Mouse (Mus musculus): ENCODE measurements at regions not wholly inside any gene's neighbourhood (a gene's known extent, or its start where the extent isn't known, plus 50 kb on each side); places are given as distances from the start of the nearest gene placed in this dataset.

DNA sequence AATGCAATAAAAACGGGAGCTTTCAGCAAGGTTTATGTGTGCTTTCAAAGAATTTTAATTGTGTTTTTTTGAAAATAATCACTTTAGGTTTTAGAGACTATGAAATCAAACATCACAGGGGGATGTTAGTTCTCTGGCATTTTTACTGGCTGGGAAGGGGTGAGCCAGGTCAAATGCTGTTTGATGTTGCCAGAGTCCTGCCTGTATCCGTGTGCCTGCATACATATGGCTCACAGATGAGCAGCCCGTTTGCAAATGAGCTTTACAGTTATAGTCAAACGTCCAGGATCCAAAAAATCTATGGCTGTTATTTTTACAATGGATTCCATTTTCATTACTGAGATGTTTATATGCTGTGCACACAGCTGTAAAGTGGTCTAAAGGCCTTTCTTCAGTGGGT, 354.7 kb downstream of the Ice1 start:
- no peak for DNase-seq (ENCODE audit: low read depth, low spot score)

DNA sequence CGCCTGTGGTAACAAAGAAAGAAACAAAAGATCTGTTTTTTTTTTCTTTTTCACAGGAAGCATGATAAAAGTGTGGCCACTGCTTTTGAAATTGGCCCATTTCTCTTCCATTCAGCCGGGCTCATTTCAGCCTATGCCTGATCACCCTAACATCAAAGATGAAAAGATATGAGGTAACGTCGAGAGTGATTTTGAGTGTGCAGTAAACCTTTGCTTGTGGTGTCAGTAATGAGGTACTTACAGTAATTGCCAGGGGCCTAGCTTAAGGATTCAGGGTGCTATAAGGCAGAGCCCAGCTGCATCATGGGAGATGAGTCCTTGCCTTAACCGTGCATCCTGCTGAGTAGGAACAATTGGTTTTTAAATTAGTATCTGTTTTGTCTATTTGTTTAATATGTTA, 354.2 kb downstream of the Ice1 start:
- DNase-seq (ENCODE audit: low read depth, low spot score): no peak

DNA sequence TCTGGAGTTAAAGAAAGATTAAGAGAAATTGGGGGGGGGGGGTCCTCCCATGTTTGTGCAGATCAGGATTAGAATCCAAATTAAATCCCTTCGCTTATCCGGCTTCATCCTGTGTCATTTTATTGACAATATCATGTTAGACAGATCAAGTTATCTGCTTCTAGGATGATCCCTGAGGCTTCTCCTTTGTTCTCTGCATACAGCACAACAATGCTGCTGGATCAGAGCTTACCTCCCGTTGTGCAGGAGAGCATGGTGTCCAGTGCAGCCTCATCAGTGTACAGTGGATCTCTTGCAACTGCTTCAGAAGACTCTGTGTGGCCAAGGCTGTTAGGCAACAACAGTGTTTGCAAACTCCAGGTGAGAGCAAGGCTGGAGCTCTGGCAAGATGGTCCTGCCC, 344.7 kb downstream of the Ice1 start:
- DNase-seq (ENCODE audit: low read depth, low spot score): peak; percentile 3

DNA sequence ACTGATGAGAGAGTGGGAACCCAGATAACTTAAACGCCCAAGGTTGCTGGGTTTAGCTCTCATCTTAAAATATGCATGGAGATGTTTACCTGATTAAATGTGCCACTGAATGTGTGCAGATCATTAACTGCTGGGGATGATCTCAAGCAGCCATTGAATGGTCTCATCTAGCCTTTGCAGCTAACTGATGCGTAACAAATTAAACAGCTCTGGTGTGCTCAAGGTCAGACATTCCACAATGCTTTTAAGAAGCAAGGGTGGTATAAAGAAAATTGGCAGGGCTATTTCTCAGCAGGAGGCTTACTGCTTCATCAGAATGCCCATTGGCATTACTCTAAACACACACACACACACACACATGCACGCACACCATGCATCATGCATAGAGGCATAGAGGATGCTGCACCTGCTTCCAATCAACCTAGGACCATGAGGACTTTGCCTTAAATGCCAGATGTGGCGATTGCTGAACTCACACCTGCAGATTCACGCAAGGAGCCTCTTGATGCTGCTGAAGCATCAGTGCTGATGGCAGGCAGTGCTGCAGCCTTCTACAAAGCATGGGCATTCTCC, 333.4 kb downstream of the Ice1 start:
- DNase-seq (ENCODE audit: low read depth, low spot score): no peak

DNA sequence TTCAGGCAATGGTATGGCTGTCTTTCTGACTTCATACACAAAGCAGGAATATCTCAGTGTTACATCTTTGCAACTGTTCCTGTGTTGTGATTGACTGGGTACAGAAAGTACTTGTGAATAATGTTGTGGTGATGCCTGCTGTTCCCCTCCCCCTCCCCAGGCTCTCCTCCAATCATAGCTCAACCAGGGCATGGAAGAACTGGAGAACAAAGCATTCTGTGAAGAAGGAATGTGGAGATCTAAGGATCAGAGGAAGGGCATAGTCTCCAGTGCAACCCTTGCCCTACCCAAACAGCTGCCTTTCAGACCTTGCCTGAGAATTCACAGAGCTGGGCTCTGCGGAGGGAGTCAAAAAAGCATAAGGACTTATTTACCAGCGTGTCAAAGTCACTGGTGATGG, 326.9 kb downstream of the Ice1 start:
- DNase-seq (ENCODE audit: low read depth, low spot score): peak; percentile 4

DNA sequence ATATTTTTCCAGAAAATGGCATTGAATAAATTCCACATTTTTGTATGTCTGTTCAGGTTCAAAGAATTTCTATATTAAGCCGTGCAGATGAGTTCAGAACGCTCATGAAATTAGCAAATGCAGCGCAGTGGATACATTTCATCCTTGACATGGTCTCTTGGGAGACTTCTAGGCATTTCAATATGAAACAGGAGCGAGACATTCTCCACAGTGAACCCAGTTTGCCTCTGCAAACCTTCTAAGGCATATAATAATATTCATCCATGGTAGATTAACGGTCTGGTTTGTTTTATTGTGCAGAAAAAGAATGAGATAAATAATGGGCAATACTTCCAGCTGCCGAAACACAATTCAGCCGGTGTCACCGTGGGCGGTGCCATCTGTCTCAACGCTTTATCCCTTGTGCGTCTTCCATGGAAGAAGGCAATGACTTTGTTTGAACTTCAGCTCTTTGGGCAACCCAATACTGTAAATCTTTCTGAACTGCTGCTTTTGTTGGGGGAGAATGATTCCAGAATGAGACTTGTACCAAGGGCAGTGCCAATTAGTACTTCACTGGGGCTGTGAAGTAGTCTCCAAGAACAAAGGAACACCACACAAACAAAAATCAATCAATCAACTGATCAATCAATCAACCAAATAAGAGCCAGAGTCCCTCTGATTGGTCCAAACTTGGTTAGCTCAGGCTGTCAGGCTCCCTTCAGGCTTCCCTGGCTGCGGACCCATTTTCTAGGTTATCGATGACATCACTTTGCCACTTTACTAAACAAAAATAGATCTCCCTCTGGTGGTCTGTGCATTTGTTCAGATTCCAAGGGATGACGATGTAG, 326.0 kb downstream of the Ice1 start:
- DNase-seq (ENCODE audit: low read depth, low spot score): no peak

DNA sequence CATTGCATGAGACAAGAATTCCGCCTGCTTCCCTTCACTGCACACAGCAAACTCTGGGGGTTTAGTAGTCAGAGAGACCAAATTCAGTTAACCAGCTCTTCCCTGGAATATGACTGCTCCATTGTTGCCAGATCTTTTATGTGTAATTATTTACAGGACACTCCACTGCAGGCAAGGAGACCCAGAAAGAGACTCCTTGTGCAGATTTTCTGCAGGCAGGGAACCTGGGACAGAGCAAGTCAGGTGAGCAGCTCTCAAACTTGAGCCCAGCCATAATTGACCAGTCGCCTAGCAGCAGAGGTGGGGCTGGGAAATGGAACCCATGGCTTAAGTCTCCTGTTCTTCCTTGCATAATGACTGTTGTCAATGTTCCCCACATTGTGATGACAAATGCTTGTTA, 324.2 kb downstream of the Ice1 start:
- no peak for DNase-seq (ENCODE audit: low read depth, low spot score)

DNA sequence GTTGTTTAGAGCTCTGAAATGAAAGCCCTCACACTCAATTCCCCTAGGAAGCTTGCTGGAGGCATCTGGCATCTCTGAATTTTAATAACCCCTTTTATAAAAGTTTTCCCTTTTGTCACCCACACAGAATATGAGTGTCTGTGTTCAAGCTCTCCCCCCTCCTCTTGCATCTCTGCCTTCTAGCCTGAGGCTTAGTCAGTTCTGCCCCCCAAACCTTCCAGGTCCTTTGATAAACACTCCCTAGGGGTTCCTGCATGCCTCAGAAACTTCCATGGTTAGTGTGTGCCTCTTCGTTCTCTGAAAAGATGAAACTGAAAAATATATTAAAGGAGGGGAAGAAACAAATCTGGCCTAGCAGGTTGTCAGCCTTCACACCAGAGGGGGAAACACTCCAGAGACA, 313.9 kb downstream of the Ice1 start:
- DNase-seq (ENCODE audit: low read depth, low spot score): no peak

DNA sequence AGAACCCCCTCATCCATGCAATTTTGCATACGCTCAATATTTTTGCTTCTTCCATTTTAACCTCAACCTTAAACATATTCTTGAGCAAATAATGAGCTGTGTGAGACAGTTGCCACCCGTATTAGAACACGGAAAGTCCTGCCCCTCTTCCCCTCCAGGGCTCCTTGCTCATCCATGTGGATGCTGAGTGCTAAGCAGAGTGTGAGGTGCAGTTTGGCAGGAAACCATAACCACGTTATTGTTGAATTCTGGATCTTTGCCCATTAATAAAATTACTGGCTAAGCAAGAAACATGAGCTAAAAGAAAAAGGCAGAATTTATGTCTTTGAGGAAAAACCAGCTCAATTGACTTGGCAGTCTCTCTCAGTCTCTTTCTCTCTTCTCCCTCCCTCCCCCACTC, 301.4 kb downstream of the Ice1 start:
- DNase-seq (ENCODE audit: low read depth, low spot score): no peak

DNA sequence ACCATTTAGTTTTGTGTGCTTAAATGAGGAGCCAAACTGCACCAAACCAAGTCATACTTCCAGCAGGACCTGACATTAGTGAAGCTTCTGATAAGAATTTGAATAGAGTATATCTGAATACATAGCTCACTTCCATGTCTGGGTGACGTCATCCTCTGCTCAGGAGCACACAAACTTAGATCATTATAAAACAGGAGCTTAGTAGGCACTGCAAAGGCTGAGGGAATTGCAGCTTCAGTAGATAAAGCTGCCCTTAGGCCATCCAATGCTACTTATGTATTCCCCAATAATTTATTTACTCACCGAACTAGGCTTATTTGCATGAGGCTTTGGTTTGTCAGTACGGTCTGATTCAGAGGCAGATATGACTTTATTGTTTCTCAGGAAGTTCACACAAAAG, 297.0 kb downstream of the Ice1 start:
- DNase-seq (ENCODE audit: low read depth, low spot score): no peak

DNA sequence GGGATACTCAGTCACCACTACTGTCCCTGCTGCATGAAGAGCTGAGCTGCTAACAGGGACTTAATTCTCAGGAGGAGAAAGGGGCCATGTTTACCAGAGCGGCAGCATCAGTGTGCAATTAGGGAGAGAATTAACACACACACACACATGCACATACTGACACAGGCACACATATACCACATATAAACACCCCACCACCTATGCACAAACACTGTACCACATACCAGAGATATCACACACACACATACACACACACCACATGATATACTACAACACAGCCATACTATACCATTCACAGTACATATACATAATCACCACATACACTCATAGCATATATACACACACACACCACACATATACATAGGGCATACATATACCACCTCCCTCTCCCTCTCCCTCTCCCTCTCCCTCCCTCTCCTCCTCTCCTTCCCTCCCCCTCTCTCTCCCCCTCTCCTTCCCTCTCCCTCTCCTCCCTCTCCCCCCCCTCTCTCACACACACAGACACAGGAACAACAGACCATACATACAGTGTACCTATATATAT, 294.2 kb downstream of the Ice1 start:
- DNase-seq (ENCODE audit: low read depth, low spot score): no peak

DNA sequence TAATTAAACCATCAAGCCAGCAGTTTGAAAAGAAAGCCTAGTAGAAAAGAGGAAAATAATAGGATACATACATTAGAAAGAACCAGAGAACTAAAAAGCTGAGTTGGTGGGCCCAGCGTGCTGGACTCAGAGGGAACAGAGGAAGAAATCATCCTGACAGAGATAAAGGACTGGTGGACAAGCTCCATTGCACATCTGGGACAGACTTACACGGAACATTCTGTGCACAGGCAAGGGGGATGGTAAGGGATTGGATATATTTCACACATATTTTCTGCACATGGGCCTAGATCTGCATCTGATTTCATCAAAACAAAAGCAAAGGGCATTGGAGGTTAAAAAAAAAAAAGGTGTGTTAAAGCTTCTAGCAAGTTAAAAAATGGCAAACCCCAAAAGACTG, 293.5 kb downstream of the Ice1 start:
- DNase-seq (ENCODE audit: low read depth, low spot score): no peak

DNA sequence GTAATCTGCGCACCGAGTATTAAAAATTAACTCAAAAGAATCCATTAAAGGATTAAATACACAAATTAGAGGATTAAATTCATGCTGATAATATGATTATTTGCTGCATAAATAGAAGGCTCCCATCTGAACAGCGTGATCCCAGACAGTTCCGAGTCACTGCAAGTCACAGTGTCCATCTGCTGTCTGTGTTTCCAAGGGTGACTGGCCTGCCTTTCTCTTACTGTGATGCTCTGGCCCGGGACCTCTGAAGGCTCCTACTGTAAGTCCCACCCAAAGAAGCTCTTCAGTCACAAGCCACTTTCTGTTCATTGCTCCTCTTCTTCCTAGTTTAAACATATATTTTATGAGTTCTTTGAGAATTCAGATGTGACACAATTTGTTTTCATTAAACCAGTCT, 293.1 kb downstream of the Ice1 start:
- DNase-seq (ENCODE audit: low read depth, low spot score): no peak

DNA sequence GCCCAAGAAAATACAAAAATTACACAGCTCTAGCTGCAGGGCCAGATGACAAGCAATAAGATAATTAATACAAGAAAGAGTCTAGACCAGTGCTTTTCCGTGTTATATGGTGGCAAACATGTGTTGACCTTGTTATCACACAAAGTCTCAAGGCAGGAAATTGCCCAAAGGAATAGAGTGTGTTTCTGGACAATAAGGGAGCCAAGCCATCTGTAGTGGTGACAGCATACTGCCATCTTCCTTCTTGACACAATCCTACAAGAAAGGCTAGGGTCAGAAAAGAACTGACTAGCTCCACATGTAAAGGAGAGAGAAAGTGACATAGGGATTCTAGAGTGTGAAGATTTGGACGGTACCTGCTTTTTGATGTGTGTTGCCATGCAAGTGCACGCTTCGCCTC, 289.0 kb downstream of the Ice1 start:
- no peak for DNase-seq (ENCODE audit: low read depth, low spot score)

DNA sequence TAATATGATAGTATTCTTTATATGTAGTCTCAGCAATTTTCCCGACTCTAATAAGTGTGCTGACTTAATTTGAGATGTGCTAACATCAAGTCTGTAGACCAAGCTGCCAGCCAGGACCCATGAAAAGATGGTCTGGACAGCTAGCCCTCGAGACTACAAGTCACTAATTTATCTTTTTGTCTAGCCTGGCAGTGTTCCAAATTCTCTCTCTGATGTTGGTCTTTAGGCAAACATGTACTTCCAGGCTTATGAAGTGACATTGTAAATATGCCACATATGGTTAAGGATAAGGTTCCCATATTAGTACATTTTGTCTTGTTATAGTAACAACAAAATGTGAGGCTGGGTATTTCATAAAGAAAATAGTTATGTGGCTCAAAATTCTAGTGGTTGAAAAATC, 288.5 kb downstream of the Ice1 start:
- no peak for DNase-seq (ENCODE audit: low read depth, low spot score)

DNA sequence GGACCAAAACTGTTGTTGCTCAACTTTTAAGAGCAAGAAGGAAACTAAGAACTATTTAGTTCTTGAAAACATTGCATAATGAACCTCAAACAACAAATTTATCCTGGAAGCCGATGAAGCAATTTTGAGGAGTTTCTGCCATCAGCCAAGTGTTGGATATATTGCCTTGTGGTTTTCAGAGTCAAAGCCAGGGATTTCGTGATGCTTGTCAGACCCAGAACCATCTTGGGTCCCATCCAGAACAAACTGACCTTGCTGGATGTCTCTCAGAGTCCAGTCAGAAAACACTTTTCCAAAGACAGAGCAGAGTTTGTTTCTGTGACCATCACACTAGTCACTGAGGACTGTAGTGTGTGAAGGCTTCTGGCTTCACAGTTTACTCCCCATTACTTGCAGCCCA, 267.8 kb downstream of the Ice1 start:
- no peak for DNase-seq (ENCODE audit: low read depth, low spot score)

DNA sequence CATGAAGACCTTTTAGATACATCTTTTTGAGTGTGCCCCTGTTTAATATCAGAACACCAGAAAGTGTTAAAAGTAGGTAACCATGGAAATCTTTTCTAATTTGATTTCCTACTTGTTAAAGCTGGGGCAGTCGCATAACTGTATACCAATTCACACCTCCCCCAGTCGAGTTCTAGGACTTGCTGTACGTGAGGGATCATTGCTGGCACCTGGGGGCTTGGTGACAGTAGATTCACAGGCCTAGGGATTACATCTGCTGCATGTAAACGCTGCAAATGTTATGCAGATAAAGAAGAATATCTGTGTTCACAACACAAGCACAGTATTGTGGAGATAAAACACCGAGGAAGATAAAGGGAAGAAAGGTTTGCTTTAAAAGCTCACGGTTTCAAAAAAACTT, 256.7 kb downstream of the Ice1 start:
- no peak for DNase-seq (ENCODE audit: low read depth, low spot score)

DNA sequence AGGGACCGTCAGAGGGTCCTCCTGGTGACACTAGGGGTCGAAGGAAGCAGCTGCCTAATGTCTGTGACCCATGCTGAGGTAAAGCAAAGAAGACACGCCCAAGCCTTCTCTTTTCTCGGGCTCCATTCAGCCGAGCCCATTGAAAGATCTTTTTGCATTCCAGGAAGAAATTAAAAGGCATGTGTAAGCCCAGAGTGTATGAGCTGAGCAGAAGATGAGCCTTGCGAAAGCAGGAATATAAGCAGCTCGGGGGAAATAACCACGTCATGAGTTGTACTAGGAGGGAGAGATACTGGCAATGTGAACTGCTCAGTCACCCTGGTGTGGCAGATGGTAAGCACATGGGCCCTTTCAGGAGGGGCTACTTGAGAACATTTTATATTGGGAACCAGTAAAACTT, 252.1 kb downstream of the Ice1 start:
- no peak for DNase-seq (ENCODE audit: low read depth, low spot score)

DNA sequence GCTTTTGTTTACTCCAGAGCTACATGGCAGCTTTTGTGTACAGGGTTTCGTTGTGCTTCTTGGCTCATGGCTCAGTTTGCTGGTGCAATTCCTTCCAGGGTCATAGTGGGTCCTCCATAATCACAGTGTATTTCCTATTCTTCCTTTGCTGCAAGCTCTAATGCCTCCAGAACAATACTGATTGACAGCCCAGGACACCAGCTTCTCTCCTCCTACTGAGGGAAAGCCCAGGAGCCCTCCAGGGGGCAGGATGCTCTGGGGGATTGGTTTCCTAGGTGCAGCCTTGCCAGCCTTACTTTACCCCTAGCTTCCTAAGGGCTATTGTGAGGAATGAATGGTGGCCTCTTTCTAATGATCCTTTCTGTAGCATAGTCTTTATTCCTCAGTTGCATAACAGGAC, 224.6 kb downstream of the Ice1 start:
- no peak for DNase-seq (ENCODE audit: low read depth, low spot score)

DNA sequence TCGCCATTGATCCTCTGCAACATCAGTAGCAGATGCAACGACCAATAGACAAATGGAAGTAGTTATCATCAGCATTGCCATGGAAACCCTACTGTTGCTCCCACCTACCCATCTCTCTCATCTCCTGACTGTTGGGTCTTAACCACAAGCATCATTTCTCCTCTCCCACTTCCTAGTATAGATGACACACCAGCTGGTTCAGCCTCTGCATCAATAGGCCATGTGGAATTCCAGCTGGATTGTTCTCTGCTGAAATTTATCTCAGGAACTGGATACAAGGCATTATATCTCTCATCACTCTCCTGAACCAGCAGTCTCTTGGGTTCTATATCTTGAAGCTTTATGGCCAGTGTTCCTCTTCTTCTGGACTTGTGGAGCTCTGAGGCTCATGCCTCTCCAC, 219.3 kb downstream of the Ice1 start:
- no peak for DNase-seq (ENCODE audit: low read depth, low spot score)

DNA sequence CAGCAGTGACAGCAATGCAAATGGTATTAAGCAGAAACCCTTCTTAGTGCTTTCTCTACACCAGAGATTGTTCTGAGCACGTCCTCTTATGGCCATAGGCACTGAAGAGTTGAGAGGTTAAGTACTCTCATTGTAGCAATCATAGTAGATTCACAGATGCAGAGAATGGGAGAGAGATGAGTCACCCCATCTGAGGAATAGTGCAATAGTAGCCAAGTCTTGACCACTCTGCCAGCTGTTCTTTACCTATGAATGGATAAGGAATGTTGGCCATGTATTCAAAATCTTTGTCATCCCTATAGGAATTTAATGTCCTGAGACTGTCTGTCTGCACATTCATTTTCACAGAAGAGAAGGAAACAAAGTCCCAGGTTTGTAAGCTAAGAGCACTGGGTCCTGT, 198.0 kb downstream of the Ice1 start:
- DNase-seq (ENCODE audit: low read depth, low spot score): no peak

DNA sequence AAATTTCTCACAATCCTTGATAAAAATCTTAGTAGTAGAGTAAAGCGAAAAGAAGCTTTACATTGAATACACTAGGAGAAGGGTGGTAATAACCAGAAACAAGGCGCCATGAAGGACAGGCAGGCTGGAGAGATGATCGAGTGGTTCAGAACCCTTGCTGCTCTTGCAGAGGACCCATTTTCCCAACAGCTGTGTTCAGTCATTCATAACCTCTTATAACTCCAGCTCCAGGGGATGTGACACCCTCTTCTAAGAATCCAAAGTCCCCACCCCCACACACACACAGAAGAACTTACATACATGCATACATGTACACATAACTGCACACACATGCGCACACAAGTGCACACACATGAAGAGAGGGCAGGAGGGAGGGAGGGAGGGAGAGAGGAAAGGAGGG, 190.5 kb downstream of the Ice1 start:
- DNase-seq (ENCODE audit: low read depth, low spot score): no peak

DNA sequence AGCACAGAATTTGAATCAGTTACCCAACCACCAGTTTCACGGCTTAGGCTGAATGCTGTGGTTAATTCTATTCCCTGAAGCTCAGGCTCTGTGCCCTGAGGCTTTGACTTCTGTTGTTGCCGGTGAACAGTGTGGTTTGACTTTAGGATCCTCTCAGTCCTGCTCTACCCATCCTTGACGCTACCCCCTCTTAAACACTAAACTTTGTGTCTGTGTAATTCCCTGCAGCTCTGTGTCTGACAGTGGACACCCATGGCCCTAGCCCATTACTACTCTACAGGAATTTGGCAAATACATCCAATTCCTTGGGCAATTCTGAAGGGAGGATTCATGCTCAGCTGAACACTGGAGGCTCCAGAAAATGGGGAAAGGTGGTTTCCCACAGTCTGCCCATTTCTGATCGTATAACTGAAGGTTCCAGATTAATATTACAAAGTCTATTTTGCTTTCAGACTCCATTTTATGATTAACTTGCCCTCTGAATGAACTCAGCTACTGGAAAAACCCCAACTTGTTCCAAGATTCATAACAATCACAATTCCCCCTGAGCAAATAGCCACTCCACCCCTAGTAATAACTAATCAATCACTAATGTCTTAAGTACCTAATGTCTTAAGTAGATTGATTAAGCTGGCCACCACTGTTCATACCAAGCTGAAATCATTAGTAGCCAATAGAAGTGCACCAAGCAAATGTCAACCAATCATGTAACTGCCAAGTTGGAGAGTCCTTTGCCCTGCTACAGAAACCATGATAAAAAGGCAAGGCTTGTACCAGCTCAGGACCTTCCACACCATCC, 182.6 kb downstream of the Ice1 start:
- no peak for DNase-seq (ENCODE audit: low read depth, low spot score)

Data from R1 (cell line).